Mouse (Mus musculus) midbrain, embryonic 12.5 days (tissue): ENCODE measurements around the gene Hoxc10. TPM values are rescaled to one million over a fixed set of nuclear protein-coding genes. Genes with fewer than 3 reads are reported as not detected.

Source experiments
- ATAC-seq: fragments of 200-750 bp; cut with Nextera tagmentation; 2 replicates; pipeline ENCODE4 v1.8.0; 2017; ENCODE audit warnings: low read depth, moderate TSS enrichment, moderate library complexity; ENCODE audit not compliant: low FRiP score
- H3K27ac ChIP-seq: fragments of 300-500 bp; sonication (generic); replicated peaks from 2 replicates; pipeline ENCODE4 v1.5.1; 2016; ENCODE audit warnings: mild to moderate bottlenecking
- H3K27me3 ChIP-seq: fragments of 300-500 bp; sonication (generic); 2 replicates; pipeline ENCODE4 v1.6.1; 2016; ENCODE audit warnings: mild to moderate bottlenecking
- H3K36me3 ChIP-seq: fragments of 300-500 bp; sonication (generic); 2 replicates; pipeline ENCODE4 v1.6.1; 2016
- H3K4me1 ChIP-seq: fragments of 300-500 bp; sonication (generic); 2 replicates; pipeline ENCODE4 v1.6.1; 2016
- H3K4me2 ChIP-seq: fragments of 300-500 bp; sonication (generic); replicated peaks from 2 replicates; pipeline ENCODE4 v1.6.1; 2016; ENCODE audit warnings: mild to moderate bottlenecking, moderate library complexity
- H3K4me3 ChIP-seq: fragments of 300-500 bp; sonication (generic); 2 replicates; pipeline ENCODE4 v1.5.1; 2016; ENCODE audit warnings: mild to moderate bottlenecking
- H3K9ac ChIP-seq: fragments of 300-500 bp; sonication (generic); replicated peaks from 2 replicates; pipeline ENCODE4 v1.6.1; 2016; ENCODE audit warnings: mild to moderate bottlenecking, moderate library complexity
- H3K9me3 ChIP-seq: fragments of 300-500 bp; sonication (generic); 2 replicates; pipeline ENCODE4 v1.6.1; 2016; ENCODE audit warnings: mild to moderate bottlenecking
- WGBS: fragments of 180-500 bp; shearing (Covaris S2); methylation state at CpG from one replicate; pipeline ENCODE4 v1.1.7; 2016; 5-methylcytosine and 5-hydroxymethylcytosine counted together
- polyA plus RNA-seq: library from polyadenylated mRNA; unstranded; fragments of >200 nt; fragmentation: Nextera tagmentation; extraction: Ambion mirVana; gene quantifications from 2 replicates; pipeline ENCODE4 v1.2.1, GENCODE M21; 2016

The Hoxc10 gene
- polyA plus RNA-seq, 1 experiment from 2014 or later, result not detected

DNA sequence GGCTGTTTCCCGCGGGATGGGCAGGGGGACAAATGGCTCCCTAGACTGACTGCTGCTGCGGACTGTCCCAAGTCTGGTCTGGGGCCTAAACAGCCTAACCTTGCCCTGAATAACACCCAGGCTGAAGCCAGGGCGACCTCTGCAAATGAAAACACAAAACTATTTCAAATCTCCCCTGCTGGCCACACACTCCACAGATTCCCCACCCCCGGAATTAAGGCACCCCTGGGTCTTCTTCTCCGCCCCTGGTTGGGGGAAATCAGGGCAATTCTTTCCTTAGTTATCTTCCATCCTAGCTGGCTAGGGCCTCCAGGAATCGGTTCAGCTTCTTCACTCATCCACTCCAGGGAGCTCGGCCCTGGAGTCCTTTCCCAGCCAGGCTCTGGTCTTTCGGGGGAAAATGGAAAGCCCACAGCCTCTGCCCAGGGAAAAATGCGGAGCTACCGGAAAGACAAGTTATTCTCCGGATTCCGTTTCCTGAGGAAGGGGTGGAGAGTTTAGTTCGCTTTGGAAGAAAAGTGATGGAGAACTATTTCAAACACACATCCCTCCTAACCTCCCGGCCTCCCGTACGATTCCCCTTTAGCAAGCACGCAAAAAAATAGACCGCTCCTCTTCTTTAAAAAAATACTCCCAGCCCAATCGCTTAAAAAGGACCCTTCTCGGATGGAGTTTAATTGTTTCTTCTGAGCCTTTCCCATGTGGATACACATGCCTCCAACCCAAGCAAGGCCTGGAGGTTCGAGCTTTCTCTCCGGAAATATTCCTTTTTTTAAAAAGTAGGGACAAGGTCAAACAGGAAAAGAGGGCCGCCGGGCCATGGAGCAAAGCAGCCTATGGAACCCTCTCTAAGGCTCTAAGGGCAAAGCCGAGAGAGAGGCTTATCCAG, 1.3 kb upstream of the Hoxc10 start:
- H3K9me3 ChIP-seq, result no peaks in the 10 kb centered on the region
- H3K9ac ChIP-seq, result no peak overlapping the region
- WGBS, result 2% methylated on average over 26 of the region's 26 CpGs
- H3K36me3 ChIP-seq, result no peaks in the 10 kb centered on the region
- ATAC-seq, result no peak
- no peak overlapping the region for H3K27ac ChIP-seq
- H3K4me2 ChIP-seq, result no peak overlapping the region
- H3K4me1 ChIP-seq, result 0 out of 2 replicates have a peak, but pooled peaks cover 6% of the 10 kb centered on the region
- peaks cover 96% of the 10 kb centered on the region for H3K27me3 ChIP-seq
- H3K4me3 ChIP-seq, result no peak overlapping the region

GRCm38 (mm10) chr15:102965892-102966775, 462 bp upstream of the Hoxc10 start:
- Histone ChIP-seq H3K27me3 (peaks cover 96% of the 10 kb centered on the region), H3K27ac (no peak overlapping the region), H3K9me3 (no peaks in the 10 kb centered on the region), H3K4me2 (peak overlapping the region; percentile 35), H3K4me1 (0 out of 2 replicates have a peak, but pooled peaks cover 6% of the 10 kb centered on the region), H3K36me3 (no peaks in the 10 kb centered on the region), H3K9ac (no peak overlapping the region), H3K4me3 (peak overlapping the region; percentile 10; the same call in 1 of the 2 replicates)
- ATAC-seq, result peak; percentile 47
- WGBS, result 1% methylated on average over 29 of the region's 30 CpGs

DNA sequence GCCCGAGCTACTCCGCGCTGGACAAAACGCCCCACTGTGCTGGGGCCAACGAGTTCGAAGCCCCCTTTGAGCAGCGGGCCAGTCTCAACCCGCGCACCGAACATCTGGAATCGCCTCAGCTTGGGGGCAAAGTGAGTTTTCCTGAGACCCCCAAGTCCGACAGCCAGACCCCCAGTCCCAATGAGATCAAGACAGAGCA, 615 bp downstream of the Hoxc10 start, which contains the start of gene Hoxc5:
Hoxc5 (plus strand) TSS at position 132 of the 199 bp plus-strand sequence.
- Histone ChIP-seq H3K9me3 (no peaks in the 10 kb centered on the region), H3K4me1 (0 out of 2 replicates have a peak, but pooled peaks cover 6% of the 10 kb centered on the region), H3K4me3 (peak within 1 kb of the TSS; percentile 10; the same call in 1 of the 2 replicates), H3K27me3 (peaks cover 97% of the 10 kb centered on the region), H3K27ac (no peak within 1 kb of the TSS), H3K36me3 (no peaks in the 10 kb centered on the region), H3K4me2 (peak within 1 kb of the TSS; percentile 35), H3K9ac (no peak within 1 kb of the TSS)
- WGBS, result 2% methylated on average over 12 of the region's 12 CpGs
- no peak for ATAC-seq

- Histone ChIP-seq H3K4me2 (no peak overlapping the region), H3K9ac (no peak overlapping the region)
- WGBS, result 2% methylated on average over 34 of the region's 34 CpGs
These were observed 1.2 kb downstream of the Hoxc10 start for GRCm38 (mm10) chr15:102967511-102968397.

GRCm38 (mm10) chr15:102969296-102969695, 2.7 kb downstream of the Hoxc10 start:
- H3K36me3 ChIP-seq, result no peaks in the 10 kb centered on the region
- H3K27ac ChIP-seq, result no peak overlapping the region
- no peak for ATAC-seq
- no peaks in the 10 kb centered on the region for H3K9me3 ChIP-seq
- no peak overlapping the region for H3K4me2 ChIP-seq
- H3K4me3 ChIP-seq, result no peak overlapping the region
- H3K9ac ChIP-seq, result no peak overlapping the region
- H3K4me1 ChIP-seq, result 0 out of 2 replicates have a peak, but pooled peaks cover 6% of the 10 kb centered on the region
- H3K27me3 ChIP-seq, result peaks cover 98% of the 10 kb centered on the region
- WGBS, result 26% methylated on average over 1 of the region's 1 CpGs

More at GRCm38 (mm10) chr15:102967511-102968397, 1.2 kb downstream of the Hoxc10 start:
- H3K27me3 ChIP-seq, result peaks cover 97% of the 10 kb centered on the region
- no peaks in the 10 kb centered on the region for H3K9me3 ChIP-seq
- no peaks in the 10 kb centered on the region for H3K36me3 ChIP-seq
- H3K27ac ChIP-seq, result no peak overlapping the region
- no peak for ATAC-seq
- 0 out of 2 replicates have a peak, but pooled peaks cover 6% of the 10 kb centered on the region for H3K4me1 ChIP-seq
- no peak overlapping the region for H3K4me3 ChIP-seq

GRCm38 (mm10) chr15:102970740-102971139, 4.1 kb downstream of the Hoxc10 start:
- Histone ChIP-seq H3K9me3 (no peaks in the 10 kb centered on the region), H3K4me3 (no peak overlapping the region), H3K27ac (no peak overlapping the region), H3K27me3 (peaks cover 98% of the 10 kb centered on the region), H3K4me2 (no peak overlapping the region), H3K4me1 (0 out of 2 replicates have a peak, but pooled peaks cover 6% of the 10 kb centered on the region), H3K9ac (no peak overlapping the region), H3K36me3 (no peaks in the 10 kb centered on the region)
- 2% methylated on average over 12 of the region's 12 CpGs for WGBS
- no peak for ATAC-seq

GRCm38 (mm10) chr15:102972254-102972653, 5.7 kb downstream of the Hoxc10 start:
- H3K27me3 ChIP-seq, result peaks cover 98% of the 10 kb centered on the region
- H3K27ac ChIP-seq, result no peak overlapping the region
- ATAC-seq, result no peak
- H3K4me3 ChIP-seq, result no peak overlapping the region
- no peak overlapping the region for H3K9ac ChIP-seq
- H3K4me2 ChIP-seq, result no peak overlapping the region
- under 1% methylated on average over 21 of the region's 21 CpGs for WGBS
- H3K4me1 ChIP-seq, result no peaks in the 10 kb centered on the region
- no peaks in the 10 kb centered on the region for H3K36me3 ChIP-seq
- H3K9me3 ChIP-seq, result no peaks in the 10 kb centered on the region

DNA sequence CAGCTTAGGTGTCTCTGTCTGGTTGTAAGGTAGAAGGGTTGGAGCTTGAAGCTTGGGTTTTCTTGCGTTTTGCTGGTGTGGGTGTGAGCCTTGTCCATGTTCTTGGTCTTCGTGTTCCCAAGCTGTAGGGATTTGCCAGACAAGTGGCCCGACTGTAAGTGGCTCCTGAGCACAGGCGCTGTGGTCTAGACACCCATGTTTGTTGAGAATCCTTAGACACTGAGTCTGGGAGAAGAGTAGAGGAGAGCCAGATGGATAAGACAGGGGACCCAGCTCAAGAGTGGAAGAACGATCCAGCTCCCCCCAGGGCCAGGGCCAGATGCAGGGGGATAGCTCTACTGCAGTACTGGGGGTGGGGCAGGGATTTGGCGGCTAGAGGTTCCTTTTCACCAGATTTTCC, 6.2 kb downstream of the Hoxc10 start:
- H3K9ac ChIP-seq, result no peak overlapping the region
- no peak overlapping the region for H3K4me2 ChIP-seq
- WGBS, result 2% methylated on average over 6 of the region's 6 CpGs

GRCm38 (mm10) chr15:102975034-102975433, 8.4 kb downstream of the Hoxc10 start:
- H3K9me3 ChIP-seq, result no peaks in the 10 kb centered on the region
- H3K4me2 ChIP-seq, result no peak overlapping the region
- H3K4me3 ChIP-seq, result no peak overlapping the region
- no peak for ATAC-seq
- H3K27me3 ChIP-seq, result peaks cover 99% of the 10 kb centered on the region
- H3K27ac ChIP-seq, result no peak overlapping the region
- 5% methylated on average over 7 of the region's 7 CpGs for WGBS
- no peaks in the 10 kb centered on the region for H3K36me3 ChIP-seq
- no peaks in the 10 kb centered on the region for H3K4me1 ChIP-seq
- H3K9ac ChIP-seq, result no peak overlapping the region

More for the DNA sequence above, 6.2 kb downstream of the Hoxc10 start:
- Histone ChIP-seq H3K9me3 (no peaks in the 10 kb centered on the region), H3K27me3 (peaks cover 98% of the 10 kb centered on the region), H3K4me3 (no peak overlapping the region), H3K36me3 (no peaks in the 10 kb centered on the region), H3K27ac (no peak overlapping the region), H3K4me1 (no peaks in the 10 kb centered on the region)
- no peak for ATAC-seq

GRCm38 (mm10) chr15:102975688-102976111, 9.1 kb downstream of the Hoxc10 start:
- H3K4me3 ChIP-seq, result no peak overlapping the region
- H3K9me3 ChIP-seq, result no peaks in the 10 kb centered on the region
- WGBS, result 2% methylated on average over 21 of the region's 21 CpGs
- no peak overlapping the region for H3K27ac ChIP-seq
- H3K9ac ChIP-seq, result no peak overlapping the region
- no peaks in the 10 kb centered on the region for H3K4me1 ChIP-seq
- peaks cover 99% of the 10 kb centered on the region for H3K27me3 ChIP-seq
- ATAC-seq, result no peak
- H3K36me3 ChIP-seq, result no peaks in the 10 kb centered on the region
- no peak overlapping the region for H3K4me2 ChIP-seq

GRCm38 (mm10) chr15:102976171-102976570, 9.6 kb downstream of the Hoxc10 start, which contains the start of gene Hoxc9:
Gene Hoxc9 (plus strand): TSS chr15:102976439.
- Histone ChIP-seq H3K27me3 (peaks cover 99% of the 10 kb centered on the region), H3K36me3 (no peaks in the 10 kb centered on the region), H3K9ac (no peak within 1 kb of the TSS), H3K27ac (no peak within 1 kb of the TSS), H3K4me2 (no peak within 1 kb of the TSS), H3K4me1 (no peaks in the 10 kb centered on the region), H3K9me3 (no peaks in the 10 kb centered on the region), H3K4me3 (no peak within 1 kb of the TSS)
- no peak for ATAC-seq
- WGBS, result 2% methylated on average over 14 of the region's 20 CpGs
